20 mouse cellular contexts compared by ENCODE assay signal in the genomic region with DNA sequence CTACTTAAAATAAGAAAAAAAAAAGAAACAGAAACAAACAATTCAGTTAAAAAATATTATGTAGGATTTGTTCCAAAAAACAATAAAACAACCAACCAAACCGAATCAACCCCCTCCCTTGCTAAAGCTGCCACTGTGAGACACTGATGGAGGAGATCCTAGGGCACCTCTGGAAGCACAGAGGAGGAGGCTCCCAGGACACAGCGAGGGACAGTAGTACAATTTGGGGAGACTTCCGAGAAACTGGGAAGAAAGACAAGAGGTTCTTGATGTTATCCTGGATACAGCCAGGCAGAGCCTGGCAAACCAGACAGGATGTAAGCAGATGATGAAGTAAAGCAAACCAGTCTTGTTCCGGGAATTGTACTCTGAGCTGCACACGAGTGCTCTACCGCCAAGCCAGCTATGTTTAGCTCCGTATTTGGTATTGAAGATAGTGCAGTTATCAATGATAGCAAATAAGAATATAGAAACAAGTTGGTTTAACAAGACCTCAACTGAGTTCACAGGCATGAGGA. TPM values are rescaled to one million over a fixed set of nuclear protein-coding genes. Genes with fewer than 3 reads are reported as not detected.
A peak's percentile ranks its signal among the peaks of the same experiment; 100 is the strongest.
DNase-seq lines count a peak whose midpoint lies in the region; ATAC-seq lines count a peak whose summit lies in the region.
"Had no signal": no experiment of that assay in that cellular context is flagged by ENCODE, and none has a peak within 500 bp of the region (broad histone marks: within the 10 kb centered on the region; RNA-seq: fewer than 3 reads in every experiment).

No protein-coding gene starts in this region.

- peak; percentile 76 for DNase-seq in heart, adult 11 months
- DNase-seq in heart, adult 8-10 months (ENCODE audit: low spot score), result no peak
- DNase-seq in lung, adult 18-20 months, result peak; percentile 35 to 61
- no peak for DNase-seq in lung, postnatal 14 days
- peak; percentile 69 for DNase-seq in lung, postnatal 36 days
- DNase-seq in layer of hippocampus, adult 11-12 months (ENCODE audit: low spot score), result no peak
- no peak for DNase-seq in adrenal gland, postnatal 36 days
- DNase-seq: adrenal gland, postnatal 10 days; B cell, adult 2 months; cerebellum, adult 18-20 months; cerebellum, postnatal 10 days; heart, adult 2 months had no signal

- 59% methylated on average over 7 of the region's 7 CpGs for WGBS in lung, embryonic 16.5 days

- ATAC-seq in lung, embryonic 16.5 days (ENCODE audit: low read depth), result no peak
- ATAC-seq: CD4-positive, CD25-positive, alpha-beta regulatory T cell, adult 4 months; forebrain, embryonic 15.5 days had no signal

- no peaks in the 10 kb centered on the region for H3K36me3 ChIP-seq in lung, embryonic 16.5 days (ENCODE audit: control insufficient read depth, insufficient read depth, low read length)
- H3K36me3 ChIP-seq: embryonic facial prominence, embryonic 12.5 days; forebrain, embryonic 15.5 days; heart, embryonic 12.5 days; hindbrain, embryonic 10.5 days had no signal

- H3K4me3 ChIP-seq in lung, embryonic 16.5 days (ENCODE audit: low read length), result no peak overlapping the region
- H3K4me3 ChIP-seq: embryonic facial prominence, embryonic 12.5 days; forebrain, embryonic 15.5 days; heart, adult 2 months; heart, embryonic 12.5 days; hindbrain, embryonic 10.5 days had no signal

- no peaks in the 10 kb centered on the region for H3K9me3 ChIP-seq in lung, embryonic 16.5 days (ENCODE audit: control insufficient read depth, low read length)
- H3K9me3 ChIP-seq: embryonic facial prominence, embryonic 12.5 days; forebrain, embryonic 15.5 days; G1E; hindbrain, embryonic 10.5 days had no signal

- H3K27me3 ChIP-seq in lung, embryonic 16.5 days (ENCODE audit: control insufficient read depth, insufficient read depth, low read depth, low read length), result no peaks in the 10 kb centered on the region
- H3K27me3 ChIP-seq: embryonic facial prominence, embryonic 12.5 days; forebrain, embryonic 15.5 days; heart, embryonic 12.5 days had no signal

- H3K4me1 ChIP-seq in lung, embryonic 16.5 days (replicated peaks; ENCODE audit: control insufficient read depth, insufficient read depth, low read length), result no peaks in the 10 kb centered on the region
- H3K4me1 ChIP-seq: embryonic facial prominence, embryonic 12.5 days; forebrain, embryonic 15.5 days; hindbrain, embryonic 10.5 days had no signal

- no peak overlapping the region for H3K4me2 ChIP-seq in lung, embryonic 16.5 days (ENCODE audit: low read depth, low read length)
- H3K4me2 ChIP-seq: embryonic facial prominence, embryonic 12.5 days; forebrain, embryonic 15.5 days; heart, embryonic 12.5 days; hindbrain, embryonic 14.5 days had no signal

- H3K27ac ChIP-seq in lung, embryonic 16.5 days (ENCODE audit: low read length), result peak overlapping the region; percentile 72
- H3K27ac ChIP-seq: embryonic facial prominence, embryonic 12.5 days; forebrain, embryonic 15.5 days; heart, adult 2 months; hindbrain, embryonic 10.5 days; hindbrain, embryonic 14.5 days had no signal

- no peak overlapping the region for H3K9ac ChIP-seq in lung, embryonic 16.5 days (ENCODE audit: low read length)
- H3K9ac ChIP-seq: embryonic facial prominence, embryonic 12.5 days; forebrain, embryonic 15.5 days; heart, embryonic 12.5 days; hindbrain, embryonic 14.5 days had no signal

RNA-seq across cellular contexts. Expression of gene Hist1h2be, which starts 17.7 kb away (rescaled TPM):
- 10 to 100 TPM; 11.6 to 13.8 (median 12.6) TPM for total RNA-seq in heart, adult 8-10 months (2022)
- 3.3 and 3.4 TPM in 2 replicates for polyA plus RNA-seq in lung, embryonic 16.5 days (2015; fragmentation: Nextera tagmentation; extraction: Ambion mirVana)
- total RNA-seq in adrenal gland, postnatal 36 days (2021), result 10 to 100 TPM; 12.1 to 13.4 TPM

RNA-seq across cellular contexts. Expression of gene Hist1h1e, which starts 19.1 kb away (rescaled TPM):
- total RNA-seq in heart, adult 8-10 months (2022), result 10 to 100 TPM; 27.4 to 44.8 (median 35.5) TPM
- polyA plus RNA-seq in lung, embryonic 16.5 days (2015; fragmentation: Nextera tagmentation; extraction: Ambion mirVana), result 20.3 and 21.3 TPM in 2 replicates
- 10 to 100 TPM; 49.5 to 74.0 TPM for total RNA-seq in adrenal gland, postnatal 36 days (2021)

RNA-seq across cellular contexts. Expression of gene Hist1h4d, which starts 21.8 kb away (rescaled TPM):
- 10 to 100 TPM; 42.4 to 50.0 (median 46.1) TPM for total RNA-seq in heart, adult 8-10 months (2022)
- 130 and 135 TPM in 2 replicates for polyA plus RNA-seq in lung, embryonic 16.5 days (2015; fragmentation: Nextera tagmentation; extraction: Ambion mirVana)
- 100 to 1,000 TPM; 159 to 164 TPM for total RNA-seq in adrenal gland, postnatal 36 days (2021)

RNA-seq across cellular contexts. Expression of gene Hist1h3d, which starts 27.7 kb away (rescaled TPM):
- total RNA-seq in heart, adult 8-10 months (2022), result 1 to 10 TPM; 1.1 to 4.0 (median 2.0) TPM
- polyA plus RNA-seq in lung, embryonic 16.5 days (2015; fragmentation: Nextera tagmentation; extraction: Ambion mirVana), result 7.4 and 9.5 TPM in 2 replicates
- total RNA-seq in adrenal gland, postnatal 36 days (2021), result 1 to 10 TPM; 7.4 TPM
- polyA plus RNA-seq: CD4-positive, CD25-positive, alpha-beta regulatory T cell, adult 4 months had no signal

RNA-seq across cellular contexts. Expression of gene Hist1h2ad, which starts 29.1 kb away (rescaled TPM):
- total RNA-seq in heart, adult 8-10 months (2022), result 1 to 10 TPM; 1.8 to 4.3 (median 2.7) TPM
- polyA plus RNA-seq in lung, embryonic 16.5 days (2015; fragmentation: Nextera tagmentation; extraction: Ambion mirVana), result 2.9 and 3.4 TPM in 2 replicates
- 10 to 100 TPM in 1 of 2 experiments, 1 to 10 TPM in 1; 8.1 to 13.6 TPM for total RNA-seq in adrenal gland, postnatal 36 days (2021)
- polyA plus RNA-seq: hindbrain, embryonic 14.5 days had no signal

Comparison
In these comparisons a context has a peak if more than half of its experiments do, and no peak if none do; other contexts are left out.
1. DNase-seq: peak in heart, adult 11 months (single experiment), lung, adult 18-20 months (2 of 2) and lung, postnatal 36 days (single experiment); none in heart, adult 8-10 months (single experiment), lung, postnatal 14 days (single experiment), layer of hippocampus, adult 11-12 months (single experiment) and adrenal gland, postnatal 36 days (0 of 2).